Mouse (Mus musculus) liver, postnatal 0 days (tissue): ENCODE data around the gene Rbms3. TPM values are rescaled to one million over a fixed set of nuclear protein-coding genes. Genes with fewer than 3 reads are reported as not detected.
A peak's percentile ranks its signal among the peaks of the same experiment; 100 is the strongest.

Experiments
- ATAC-seq: fragments of 200-750 bp; cut with Nextera tagmentation; 2 replicates; pipeline ENCODE4 v1.8.0; 2017; ENCODE audit warnings: mild to moderate bottlenecking, moderate library complexity
- DNase-seq: peaks from one replicate; pipeline ENCODE4 v3.0.0-alpha.2; 2016
- H3K27ac ChIP-seq: fragments of 300-500 bp; sonication (generic); 2 replicates; pipeline ENCODE4 v1.5.1; 2014; ENCODE audit warnings: antibody characterized with exemption, moderate library complexity, mild to moderate bottlenecking, low read depth
- H3K27me3 ChIP-seq: fragments of 300-500 bp; sonication (generic); 2 replicates; pipeline ENCODE4 v1.6.1; 2014; ENCODE audit warnings: low read length, control low read depth, mixed read lengths; ENCODE audit not compliant: insufficient read depth
- H3K36me3 ChIP-seq: fragments of 300-500 bp; sonication (generic); replicated peaks from 2 replicates; pipeline ENCODE4 v1.6.1; 2014; ENCODE audit warnings: mild to moderate bottlenecking, control low read depth, low read length, moderate library complexity, mixed read lengths; ENCODE audit not compliant: insufficient read depth
- H3K4me1 ChIP-seq: fragments of 300-500 bp; sonication (generic); 2 replicates; pipeline ENCODE4 v1.6.1; 2014; ENCODE audit warnings: antibody characterized with exemption, mild to moderate bottlenecking, control low read depth; ENCODE audit not compliant: insufficient read depth
- H3K4me2 ChIP-seq: fragments of 300-500 bp; sonication (generic); 2 replicates; pipeline ENCODE4 v1.6.1; 2014; ENCODE audit warnings: low read depth, mild to moderate bottlenecking, low read length, moderate library complexity, mixed read lengths
- H3K4me3 ChIP-seq: fragments of 300-500 bp; sonication (generic); 2 replicates; pipeline ENCODE4 v1.5.1; 2014; ENCODE audit warnings: low read depth, low read length
- H3K9ac ChIP-seq: fragments of 300-500 bp; sonication (generic); replicated peaks from 2 replicates; pipeline ENCODE4 v1.6.1; 2014; ENCODE audit warnings: mild to moderate bottlenecking, moderate library complexity
- H3K9me3 ChIP-seq: fragments of 300-500 bp; sonication (generic); 2 replicates; pipeline ENCODE4 v1.6.1; 2016; ENCODE audit warnings: mild to moderate bottlenecking, control low read depth, low read length, mixed read lengths
- CTCF ChIP-seq: sonication (generic); IDR thresholded peaks from 2 replicates; pipeline ENCODE4 v1.5.1; 2016; ENCODE audit warnings: antibody characterized with exemption, low read depth
- EP300 ChIP-seq: IDR thresholded peaks from 2 replicates; pipeline ENCODE4 v1.6.1; 2016; ENCODE audit warnings: antibody characterized with exemption, low read depth, mild to moderate bottlenecking
- WGBS: fragments of 180-500 bp; shearing (Covaris S2); extraction: QIAGEN DNeasy Blood & Tissue Kit; methylation state at CpG from one replicate; pipeline ENCODE4 v1.1.7; 2014; ENCODE audit not compliant: insufficient replicate concordance; 5-methylcytosine and 5-hydroxymethylcytosine counted together
- polyA plus RNA-seq: library from polyadenylated mRNA; unstranded; fragments of >200 nt; fragmentation: Nextera tagmentation; extraction: Ambion mirVana; gene quantifications from 2 replicates; pipeline ENCODE4 v1.2.1, GENCODE M21; 2015

Rbms3 gene
- polyA plus RNA-seq, 1 experiment from 2014 or later: 2.8 TPM

GRCm38 (mm10) chr9:117393626-117394525, 235.8 kb downstream of the Rbms3 start:
- Histone ChIP-seq H3K4me1 (no peaks in the 10 kb centered on the region), H3K27me3 (no peaks in the 10 kb centered on the region), H3K9ac (no peak overlapping the region), H3K27ac (no peak overlapping the region), H3K9me3 (no peaks in the 10 kb centered on the region), H3K4me3 (no peak overlapping the region), H3K4me2 (no peak overlapping the region), H3K36me3 (no peaks in the 10 kb centered on the region)
- DNase-seq (no peak), ATAC-seq (no peak)
- TF ChIP-seq EP300 (no peak), CTCF (peak; percentile 26; the same call in 1 of the 2 replicates)
- 62% methylated on average over 18 of the region's 18 CpGs for WGBS

- Histone ChIP-seq H3K4me1 (no peaks in the 10 kb centered on the region), H3K9ac (no peak overlapping the region), H3K27me3 (no peaks in the 10 kb centered on the region), H3K9me3 (no peaks in the 10 kb centered on the region), H3K27ac (no peak overlapping the region), H3K4me3 (no peak overlapping the region), H3K36me3 (no peaks in the 10 kb centered on the region), H3K4me2 (no peak overlapping the region)
- TF ChIP-seq EP300: no peak
- TF ChIP-seq CTCF: no peak
- 74% methylated on average over 9 of the region's 9 CpGs for WGBS
- no peak for DNase-seq
- ATAC-seq: no peak
These were observed 241.7 kb downstream of the Rbms3 start for GRCm38 (mm10) chr9:117388024-117388423.

- no peak overlapping the region for H3K4me3 ChIP-seq
- H3K27ac ChIP-seq: no peak overlapping the region
- no peaks in the 10 kb centered on the region for H3K4me1 ChIP-seq
- TF ChIP-seq CTCF (no peak), EP300 (no peak)
- ATAC-seq (no peak), DNase-seq (no peak)
- H3K36me3 ChIP-seq: no peaks in the 10 kb centered on the region
- H3K4me2 ChIP-seq: no peak overlapping the region
- no peaks in the 10 kb centered on the region for H3K27me3 ChIP-seq
- H3K9me3 ChIP-seq: no peaks in the 10 kb centered on the region
- 75% methylated on average over 5 of the region's 5 CpGs for WGBS
- no peak overlapping the region for H3K9ac ChIP-seq
These were observed 248.8 kb downstream of the Rbms3 start for GRCm38 (mm10) chr9:117380876-117381275.

DNA sequence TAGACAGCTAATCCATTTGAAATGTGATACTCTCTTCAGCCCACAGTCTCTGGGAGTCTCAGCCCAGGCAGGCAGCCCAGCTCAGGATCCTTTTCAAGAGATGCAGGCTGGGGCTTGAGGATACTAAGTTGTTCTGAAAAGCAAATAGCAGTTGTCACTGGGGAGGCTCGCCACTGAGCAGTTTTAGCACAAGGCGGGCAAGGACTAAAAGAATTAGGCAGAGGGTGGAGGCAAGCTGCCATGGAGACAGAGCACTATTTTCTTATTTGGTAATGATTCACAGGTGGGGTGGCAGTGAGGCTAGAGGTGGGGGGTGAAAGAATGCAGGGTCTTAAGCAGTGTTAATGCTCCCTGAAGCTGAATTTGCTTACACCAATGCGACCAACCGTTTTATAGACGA, 249.6 kb downstream of the Rbms3 start:
- Histone ChIP-seq H3K4me1 (no peaks in the 10 kb centered on the region), H3K4me3 (no peak overlapping the region), H3K4me2 (no peak overlapping the region), H3K27me3 (no peaks in the 10 kb centered on the region), H3K9me3 (no peaks in the 10 kb centered on the region), H3K9ac (no peak overlapping the region), H3K27ac (no peak overlapping the region), H3K36me3 (no peaks in the 10 kb centered on the region)
- no peak for TF ChIP-seq CTCF
- TF ChIP-seq EP300: no peak
- no peak for ATAC-seq
- 63% methylated on average over 5 of the region's 5 CpGs for WGBS
- no peak for DNase-seq

DNA sequence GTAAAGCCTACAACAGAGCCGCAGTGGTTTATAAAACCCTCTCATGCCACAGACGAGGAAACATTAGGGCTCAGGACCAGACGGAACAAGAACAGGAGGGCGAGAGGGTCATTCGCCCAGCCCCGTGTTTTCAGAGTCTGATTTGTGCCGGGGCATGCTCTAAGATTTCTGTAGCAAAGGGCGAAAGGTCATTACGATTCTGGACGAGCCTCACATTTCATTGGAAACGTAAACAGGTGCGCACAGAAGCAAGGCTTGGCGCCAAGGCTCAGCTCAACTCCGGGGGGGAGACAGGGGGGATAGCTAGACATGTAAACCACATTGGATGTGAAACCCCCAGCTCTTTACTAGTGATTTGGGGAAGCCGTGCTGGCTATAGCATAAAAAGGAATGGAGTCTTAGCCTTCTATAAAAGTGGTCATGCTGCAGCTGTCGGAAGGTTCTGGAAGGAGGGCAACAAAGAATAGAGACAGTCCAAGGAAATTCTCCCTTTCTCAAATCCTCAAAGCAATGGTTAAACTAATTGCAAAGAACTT, 250.2 kb downstream of the Rbms3 start:
- no peak overlapping the region for H3K27ac ChIP-seq
- no peaks in the 10 kb centered on the region for H3K36me3 ChIP-seq
- H3K4me1 ChIP-seq: no peaks in the 10 kb centered on the region
- H3K4me3 ChIP-seq: no peak overlapping the region
- H3K4me2 ChIP-seq: no peak overlapping the region
- ATAC-seq (no peak), DNase-seq (no peak)
- no peak overlapping the region for H3K9ac ChIP-seq
- no peaks in the 10 kb centered on the region for H3K9me3 ChIP-seq
- no peaks in the 10 kb centered on the region for H3K27me3 ChIP-seq
- WGBS: 63% methylated on average over 16 of the region's 16 CpGs
- TF ChIP-seq CTCF (no peak), EP300 (no peak)

DNA sequence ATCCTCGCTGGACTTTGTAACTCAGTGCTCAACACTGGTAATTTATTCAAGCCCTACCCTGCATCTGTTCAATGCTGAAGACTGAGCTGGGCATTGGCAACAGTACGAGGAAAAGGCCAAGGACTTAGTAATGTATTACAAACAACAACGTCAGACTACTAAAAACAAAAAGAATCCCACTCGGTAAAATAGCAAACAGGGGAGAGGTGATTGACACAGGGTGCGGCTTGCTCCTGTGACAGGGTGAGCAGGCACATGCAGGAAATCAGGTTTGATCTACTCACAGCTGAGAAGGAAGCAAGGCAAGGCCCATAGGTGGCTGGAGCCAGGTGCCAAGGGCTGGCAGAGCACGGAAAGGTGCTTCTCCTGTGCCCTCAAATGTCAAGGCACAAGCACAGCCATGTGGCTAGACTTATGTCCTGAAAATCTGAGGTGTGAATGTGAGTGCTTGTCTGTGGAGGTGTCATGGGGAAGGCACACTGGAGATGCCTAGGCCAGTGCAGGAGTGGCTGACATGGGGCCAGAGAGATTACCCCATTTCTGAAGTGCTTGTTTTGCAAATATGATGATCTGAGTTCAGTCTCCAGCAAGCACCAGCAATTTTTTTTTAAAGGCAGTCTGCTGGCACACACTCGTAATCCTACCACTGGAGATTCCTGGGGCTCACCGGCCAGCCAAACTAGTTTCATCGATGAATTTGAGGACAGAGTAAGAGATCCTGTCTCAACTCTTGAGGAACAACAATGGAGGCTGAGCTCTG, 251.4 kb downstream of the Rbms3 start:
- Histone ChIP-seq H3K36me3 (no peaks in the 10 kb centered on the region), H3K4me2 (no peak overlapping the region), H3K9me3 (no peaks in the 10 kb centered on the region), H3K27me3 (no peaks in the 10 kb centered on the region), H3K4me3 (no peak overlapping the region), H3K4me1 (no peaks in the 10 kb centered on the region), H3K27ac (no peak overlapping the region), H3K9ac (no peak overlapping the region)
- DNase-seq (no peak), ATAC-seq (no peak)
- 74% methylated on average over 9 of the region's 9 CpGs for WGBS
- TF ChIP-seq CTCF (no peak), EP300 (no peak)
